Mouse (Mus musculus) small intestine, adult 2 months (tissue): ENCODE results near the gene Muc3. TPM values are rescaled to one million over a fixed set of nuclear protein-coding genes. Genes with fewer than 3 reads are reported as not detected.

ENCODE experiments used
- H3K27ac ChIP-seq: fragments of 200-500 bp; 2 replicates; pipeline ENCODE4 v1.5.1; 2012; ENCODE audit warnings: low read depth, low read length, control low read depth, inconsistent platforms; ENCODE audit not compliant: insufficient read depth
- H3K27me3 ChIP-seq: fragments of 200-500 bp; 2 replicates; pipeline ENCODE4 v1.6.1; 2012; ENCODE audit warnings: mild to moderate bottlenecking, moderate library complexity, low read length, inconsistent platforms; ENCODE audit not compliant: control insufficient read depth, insufficient read depth
- H3K36me3 ChIP-seq: fragments of 200-500 bp; 2 replicates; pipeline ENCODE4 v1.6.1; 2012; ENCODE audit warnings: mild to moderate bottlenecking, low read length, control low read depth, inconsistent platforms; ENCODE audit not compliant: control insufficient read depth, insufficient read depth
- H3K4me1 ChIP-seq: fragments of 200-500 bp; 2 replicates; pipeline ENCODE4 v1.6.1; 2012; ENCODE audit warnings: low read length, inconsistent platforms, mixed read lengths; ENCODE audit not compliant: control insufficient read depth, insufficient read depth, insufficient read length
- H3K4me3 ChIP-seq: fragments of 200-500 bp; 2 replicates; pipeline ENCODE4 v1.5.1; 2012; ENCODE audit warnings: low read depth, mild to moderate bottlenecking, control low read depth, inconsistent platforms, low read length, moderate library complexity
- CTCF ChIP-seq: fragments of 200-500 bp; IDR thresholded peaks from 2 replicates; pipeline ENCODE4 v1.5.1; 2012; ENCODE audit warnings: low read depth, mild to moderate bottlenecking, control low read depth, inconsistent platforms, low read length, moderate library complexity, mixed read lengths; ENCODE audit not compliant: insufficient replicate concordance, insufficient read length; ENCODE audit errors: extremely low read depth
- POLR2A ChIP-seq: fragments of 200-500 bp; IDR thresholded peaks from 2 replicates; pipeline ENCODE4 v1.6.1; 2012; ENCODE audit warnings: low read depth, mild to moderate bottlenecking, control low read depth, inconsistent platforms, low read length, moderate library complexity
- WGBS: fragments of 180-500 bp; shearing (Covaris S2); methylation state at CpG from one replicate; pipeline ENCODE4 v1.1.7; 2018; 5-methylcytosine and 5-hydroxymethylcytosine counted together
- polyA plus RNA-seq: library from polyadenylated mRNA; depleted of rRNA; stranded (reverse); fragments of >200 nt; gene quantifications from 2 replicates; pipeline ENCODE4 v1.2.3, GENCODE M21; 2012

Muc3 gene
- polyA plus RNA-seq, 1 experiment, result 653 TPM

DNA sequence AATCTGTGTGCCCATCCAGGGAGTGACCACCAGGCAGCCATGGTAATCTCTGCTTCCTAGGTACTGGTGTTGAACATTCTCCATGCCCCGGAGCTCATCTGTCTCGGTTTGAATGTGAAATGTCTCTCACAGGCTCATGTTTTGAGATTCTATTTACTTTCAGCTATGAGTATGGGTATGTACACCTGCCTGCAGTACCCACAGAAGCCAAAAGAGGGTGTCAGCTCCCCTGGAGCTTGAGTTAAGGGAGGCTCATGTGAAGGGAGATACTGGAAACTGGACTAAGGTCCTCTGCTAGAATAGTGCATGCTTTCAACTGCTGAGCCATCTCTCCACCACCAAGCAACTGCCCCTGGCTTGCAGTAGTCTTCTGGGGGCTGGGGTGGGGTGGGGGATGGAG is 45.2 kb downstream of the Muc3 start:
- TF ChIP-seq CTCF, result no peak
- no peak for TF ChIP-seq POLR2A
- no peak overlapping the region for H3K4me3 ChIP-seq
- H3K27me3 ChIP-seq, result no peaks in the 10 kb centered on the region
- no peaks in the 10 kb centered on the region for H3K36me3 ChIP-seq
- no peak overlapping the region for H3K27ac ChIP-seq
- WGBS, result 92% methylated on average over 2 of the region's 2 CpGs
- H3K4me1 ChIP-seq, result no peaks in the 10 kb centered on the region

DNA sequence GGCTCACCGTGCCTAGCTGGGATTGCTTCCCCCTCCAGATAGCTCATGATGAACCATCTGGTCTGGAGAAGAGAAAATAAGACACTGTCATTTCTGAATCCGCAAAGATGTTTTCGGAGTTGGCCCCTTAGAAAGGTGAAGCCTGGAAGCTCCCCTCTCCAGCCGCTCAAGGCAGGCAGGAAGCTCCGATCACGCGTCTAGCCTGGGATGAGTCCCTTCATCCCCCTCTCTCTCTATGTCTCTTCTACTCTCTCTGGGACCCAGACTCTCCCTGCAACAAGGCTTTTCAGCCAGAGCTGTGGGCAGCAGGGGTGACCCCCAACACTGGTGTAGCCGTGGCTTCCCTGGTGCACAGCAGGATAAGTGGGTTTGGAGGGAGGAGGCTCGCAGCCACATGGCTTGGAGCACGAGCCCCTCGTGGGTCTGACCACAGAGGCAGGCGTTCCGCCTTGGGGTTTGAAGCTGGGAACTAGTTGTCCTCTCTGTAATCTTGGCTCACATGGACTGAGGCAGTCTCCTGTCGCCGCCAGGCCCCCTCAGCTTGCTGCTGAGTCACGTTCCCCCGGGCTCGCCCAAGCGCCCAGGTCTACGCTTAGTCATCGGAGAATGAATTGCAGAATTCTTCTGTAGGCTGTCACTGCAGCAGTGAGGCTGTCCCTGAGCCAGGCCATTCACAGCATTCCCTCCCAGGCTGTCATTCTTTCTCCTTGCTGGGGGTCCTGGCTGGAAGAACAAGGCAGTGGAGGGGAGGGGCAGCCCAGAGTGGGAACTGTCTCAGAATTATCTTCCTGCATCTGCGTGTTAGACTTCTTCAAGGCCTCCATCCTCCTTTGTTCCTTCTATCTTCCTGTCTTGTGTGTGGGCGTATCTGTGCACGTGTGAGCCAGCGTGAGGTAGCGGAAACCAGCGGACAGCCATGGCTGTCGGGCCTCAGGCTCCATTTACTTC is 46.3 kb downstream of the Muc3 start:
- no peaks in the 10 kb centered on the region for H3K36me3 ChIP-seq
- no peaks in the 10 kb centered on the region for H3K4me1 ChIP-seq
- H3K4me3 ChIP-seq, result no peak overlapping the region
- 57% methylated on average over 28 of the region's 28 CpGs for WGBS
- H3K27ac ChIP-seq, result no peak overlapping the region
- H3K27me3 ChIP-seq, result no peaks in the 10 kb centered on the region
- no peak for TF ChIP-seq CTCF

DNA sequence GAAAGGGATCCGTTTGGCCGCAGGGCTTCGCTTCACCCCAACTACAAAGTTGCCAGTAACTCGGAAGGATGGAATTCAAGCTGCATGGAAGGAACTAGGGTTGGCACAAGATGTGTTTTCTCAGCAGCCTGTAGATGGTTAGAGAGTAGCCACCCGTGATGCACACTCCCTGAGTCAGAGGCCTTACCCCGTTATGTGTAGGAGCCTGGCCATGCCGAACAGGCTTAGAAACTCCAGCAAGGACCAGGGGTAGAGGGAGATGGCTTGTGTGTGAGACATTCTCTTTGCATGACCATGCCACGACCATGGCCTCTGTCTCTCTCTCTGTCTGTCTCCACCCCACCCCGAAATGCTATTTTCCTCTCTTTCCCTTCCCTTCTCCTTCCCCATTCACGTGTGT is 47.0 kb downstream of the Muc3 start:
- no peak overlapping the region for H3K4me3 ChIP-seq
- H3K27ac ChIP-seq, result no peak overlapping the region
- TF ChIP-seq CTCF (no peak), POLR2A (no peak)
- H3K27me3 ChIP-seq, result no peaks in the 10 kb centered on the region
- no peaks in the 10 kb centered on the region for H3K4me1 ChIP-seq
- WGBS, result 79% methylated on average over 10 of the region's 10 CpGs
- H3K36me3 ChIP-seq, result no peaks in the 10 kb centered on the region

DNA sequence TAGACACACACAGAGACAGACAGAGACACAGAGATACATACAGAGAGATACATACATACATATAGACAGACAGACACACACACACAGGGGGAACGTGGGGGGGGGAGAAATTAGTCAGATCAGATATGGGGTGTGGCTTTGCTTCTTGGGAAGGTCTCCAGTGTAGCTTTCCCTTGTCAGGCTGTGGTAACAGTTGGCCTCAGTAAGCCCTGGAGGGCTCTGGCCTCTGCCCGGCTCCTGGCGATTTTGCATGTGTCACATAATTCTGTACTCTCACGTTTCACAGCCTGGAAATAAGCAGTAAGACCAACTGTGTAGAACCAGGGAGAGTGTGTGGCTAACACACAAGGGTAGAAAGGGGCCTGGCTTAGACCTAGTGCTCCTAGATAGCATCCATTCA is 48.5 kb downstream of the Muc3 start:
- TF ChIP-seq POLR2A, result no peak
- TF ChIP-seq CTCF, result no peak
- no peaks in the 10 kb centered on the region for H3K4me1 ChIP-seq
- H3K36me3 ChIP-seq, result no peaks in the 10 kb centered on the region
- 60% methylated on average over 4 of the region's 4 CpGs for WGBS
- H3K27ac ChIP-seq, result no peak overlapping the region
- no peaks in the 10 kb centered on the region for H3K27me3 ChIP-seq
- H3K4me3 ChIP-seq, result no peak overlapping the region

DNA sequence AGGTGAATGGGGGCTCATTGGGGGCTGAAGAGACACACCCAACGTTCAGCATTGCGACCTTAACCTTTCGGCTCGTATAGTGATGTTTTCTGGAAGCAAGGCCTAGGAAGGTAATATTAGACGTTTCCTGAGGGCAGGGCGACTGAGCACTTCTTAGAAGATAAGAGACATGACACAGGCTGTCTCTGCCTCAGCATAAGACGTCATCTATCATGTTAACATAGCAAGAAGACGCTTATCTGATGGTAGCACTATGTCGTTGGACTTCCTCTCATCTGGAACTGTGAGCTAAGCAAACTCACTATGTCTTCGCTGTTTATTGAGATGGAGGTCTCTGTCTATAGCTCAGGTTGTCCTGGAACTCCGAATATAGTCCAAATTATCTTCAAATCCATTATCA is 50.7 kb downstream of the Muc3 start:
- Histone ChIP-seq H3K4me3 (no peak overlapping the region), H3K4me1 (no peaks in the 10 kb centered on the region), H3K36me3 (no peaks in the 10 kb centered on the region), H3K27me3 (no peaks in the 10 kb centered on the region), H3K27ac (no peak overlapping the region)
- WGBS, result 55% methylated on average over 11 of the region's 11 CpGs
- TF ChIP-seq CTCF (no peak), POLR2A (no peak)

DNA sequence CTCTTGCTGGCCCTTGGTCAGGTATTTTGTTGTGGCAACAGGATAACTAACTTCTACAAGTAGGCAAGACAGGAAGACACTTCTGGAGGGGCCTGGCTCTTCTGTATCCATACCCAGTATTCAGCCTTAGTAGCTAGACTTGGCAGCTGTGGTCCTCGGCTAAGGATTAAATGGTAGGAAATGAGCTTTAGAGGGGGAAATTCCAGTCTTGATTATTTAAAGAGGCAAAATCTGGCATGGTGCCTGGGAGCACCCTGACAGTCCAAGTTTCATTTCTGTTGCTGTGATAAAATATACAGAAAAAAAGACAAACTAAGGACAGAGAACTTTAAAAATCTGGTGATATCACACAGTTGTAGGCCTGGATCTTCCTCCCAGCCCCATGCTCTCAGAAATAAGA is 53.1 kb downstream of the Muc3 start:
- 14% methylated on average over 1 of the region's 1 CpGs for WGBS
- H3K4me3 ChIP-seq, result no peak overlapping the region
- no peaks in the 10 kb centered on the region for H3K4me1 ChIP-seq
- TF ChIP-seq CTCF (no peak), POLR2A (no peak)
- no peaks in the 10 kb centered on the region for H3K27me3 ChIP-seq
- H3K36me3 ChIP-seq, result no peaks in the 10 kb centered on the region
- no peak overlapping the region for H3K27ac ChIP-seq

DNA sequence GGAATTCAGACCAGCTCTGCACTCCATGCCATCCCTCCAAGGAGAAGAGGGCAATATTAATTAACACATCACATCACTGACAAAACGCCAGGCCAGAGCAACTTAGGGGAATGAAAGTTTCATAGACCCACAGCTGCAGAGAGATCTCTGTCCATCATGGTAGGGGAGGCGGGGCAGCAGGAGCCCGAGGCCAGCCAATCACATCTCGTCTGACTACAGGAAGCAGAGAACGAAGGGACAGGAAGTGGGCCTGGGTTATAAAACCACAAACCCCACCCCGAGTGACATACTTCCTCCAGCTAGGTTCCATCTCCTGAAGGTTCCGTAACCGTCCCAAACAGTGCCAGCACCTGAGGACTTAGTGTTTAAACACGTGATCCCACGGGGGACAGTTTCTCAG is 54.0 kb downstream of the Muc3 start:
- Histone ChIP-seq H3K4me1 (no peaks in the 10 kb centered on the region), H3K27ac (no peak overlapping the region), H3K27me3 (no peaks in the 10 kb centered on the region), H3K36me3 (no peaks in the 10 kb centered on the region), H3K4me3 (no peak overlapping the region)
- no peak for TF ChIP-seq CTCF
- 79% methylated on average over 10 of the region's 10 CpGs for WGBS

DNA sequence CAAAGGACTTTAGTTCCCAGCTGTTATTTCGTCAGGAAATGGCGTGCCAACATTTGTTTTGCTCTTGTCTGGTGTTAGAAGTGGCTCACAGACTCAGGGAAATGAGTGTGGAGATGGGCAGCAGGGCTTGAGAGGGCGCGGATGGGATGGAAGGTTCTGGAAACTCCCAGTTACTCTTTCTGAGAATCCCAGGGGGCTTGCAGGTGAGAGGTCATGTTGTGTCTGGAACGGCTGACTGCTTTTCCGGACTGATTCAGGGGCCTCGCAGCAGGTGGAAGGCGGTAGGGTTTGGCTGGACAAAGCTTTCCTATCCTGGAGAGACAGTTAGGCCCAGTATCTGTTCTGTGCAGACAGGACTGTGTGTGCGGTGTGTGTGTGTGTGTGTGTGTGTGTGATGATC is 55.4 kb downstream of the Muc3 start:
- TF ChIP-seq POLR2A, result no peak
- no peak for TF ChIP-seq CTCF
- H3K27ac ChIP-seq, result no peak overlapping the region
- H3K4me1 ChIP-seq, result no peaks in the 10 kb centered on the region
- no peaks in the 10 kb centered on the region for H3K27me3 ChIP-seq
- 77% methylated on average over 9 of the region's 9 CpGs for WGBS
- no peaks in the 10 kb centered on the region for H3K36me3 ChIP-seq
- H3K4me3 ChIP-seq, result no peak overlapping the region
